Mouse (Mus musculus) embryonic facial prominence, embryonic 11.5 days (tissue): Measurements from ENCODE around the gene Atp8a1. TPM values are rescaled to one million over a fixed set of nuclear protein-coding genes. Genes with fewer than 3 reads are reported as not detected.
"Not testable (repeated sequence)": the region's sequence is repeated elsewhere in the genome, so short reads cannot be mapped to it uniquely, and the experiment has no call there.

Experiments
- ATAC-seq: fragments of 200-750 bp; cut with Nextera tagmentation; replicated peaks from 2 replicates; pipeline ENCODE4 v1.8.0; 2017; ENCODE audit warnings: low read depth; ENCODE audit not compliant: insufficient number of reproducible peaks, low FRiP score, low TSS enrichment
- DNase-seq: peaks from one replicate; pipeline ENCODE4 v3.0.0-alpha.2; 2015; ENCODE audit warnings: low spot score
- H3K27ac ChIP-seq: fragments of 300-500 bp; sonication (generic); replicated peaks from 2 replicates; pipeline ENCODE4 v1.5.1; 2014; ENCODE audit warnings: mild to moderate bottlenecking, low read depth, low read length, control low read depth
- H3K27me3 ChIP-seq: fragments of 300-500 bp; sonication (generic); 2 replicates; pipeline ENCODE4 v1.6.1; 2014; ENCODE audit warnings: mild to moderate bottlenecking, low read length, moderate library complexity, mixed read lengths; ENCODE audit not compliant: control insufficient read depth, insufficient read depth
- H3K36me3 ChIP-seq: fragments of 300-500 bp; sonication (generic); replicated peaks from 2 replicates; pipeline ENCODE4 v1.6.1; 2014; ENCODE audit warnings: low read depth, mild to moderate bottlenecking, low read length, moderate library complexity, mixed read lengths; ENCODE audit not compliant: control insufficient read depth, insufficient read depth
- H3K4me1 ChIP-seq: fragments of 300-500 bp; sonication (generic); 2 replicates; pipeline ENCODE4 v1.6.1; 2014; ENCODE audit warnings: low read length, mixed read lengths; ENCODE audit not compliant: control insufficient read depth, insufficient read depth
- H3K4me2 ChIP-seq: fragments of 300-500 bp; sonication (generic); 2 replicates; pipeline ENCODE4 v1.6.1; 2014; ENCODE audit warnings: low read depth, mild to moderate bottlenecking, control low read depth, low read length, moderate library complexity
- H3K4me3 ChIP-seq: fragments of 300-500 bp; sonication (generic); 2 replicates; pipeline ENCODE4 v1.5.1; 2014; ENCODE audit warnings: low read depth, low read length, control low read depth
- H3K9ac ChIP-seq: fragments of 300-500 bp; sonication (generic); replicated peaks from 2 replicates; pipeline ENCODE4 v1.6.1; 2014; ENCODE audit warnings: mild to moderate bottlenecking, control low read depth, low read length
- H3K9me3 ChIP-seq: fragments of 300-500 bp; sonication (generic); replicated peaks from 2 replicates; pipeline ENCODE4 v1.6.1; 2016; ENCODE audit warnings: mild to moderate bottlenecking, low read length, inconsistent platforms, mixed read lengths; ENCODE audit not compliant: control insufficient read depth
- WGBS: fragments of 180-500 bp; shearing (Covaris S2); extraction: QIAGEN DNeasy Blood & Tissue Kit; methylation state at CpG from one replicate; pipeline ENCODE4 v1.1.7; 2014; 5-methylcytosine and 5-hydroxymethylcytosine counted together
- polyA plus RNA-seq: library from polyadenylated mRNA; unstranded; fragments of >200 nt; fragmentation: Nextera tagmentation; extraction: Ambion mirVana; gene quantifications from 2 replicates; pipeline ENCODE4 v1.2.1, GENCODE M21; 2014

Atp8a1 gene
- polyA plus RNA-seq, 1 experiment from 2014 or later: 14.9 TPM

- H3K9ac ChIP-seq: no peak overlapping the region
- DNase-seq (no peak), ATAC-seq (no peak)
- WGBS: 74% methylated on average over 5 of the region's 5 CpGs
- no peak overlapping the region for H3K4me2 ChIP-seq
- no peak overlapping the region for H3K27ac ChIP-seq
- H3K9me3 ChIP-seq: no peaks in the 10 kb centered on the region
- H3K4me1 ChIP-seq: no peaks in the 10 kb centered on the region
- no peak overlapping the region for H3K4me3 ChIP-seq
- H3K27me3 ChIP-seq: no peaks in the 10 kb centered on the region
- H3K36me3 ChIP-seq: no peaks in the 10 kb centered on the region
These were observed 23.5 kb downstream of the Atp8a1 start for GRCm38 (mm10) chr5:67823771-67824170.

- WGBS: 73% methylated on average over 6 of the region's 6 CpGs
- no peak overlapping the region for H3K9ac ChIP-seq
- H3K27ac ChIP-seq: no peak overlapping the region
- no peaks in the 10 kb centered on the region for H3K36me3 ChIP-seq
- no peak overlapping the region for H3K4me2 ChIP-seq
- DNase-seq (no peak), ATAC-seq (no peak)
- no peaks in the 10 kb centered on the region for H3K27me3 ChIP-seq
- no peaks in the 10 kb centered on the region for H3K9me3 ChIP-seq
- H3K4me1 ChIP-seq: no peaks in the 10 kb centered on the region
- no peak overlapping the region for H3K4me3 ChIP-seq
These were observed 24.6 kb downstream of the Atp8a1 start for GRCm38 (mm10) chr5:67822619-67823018.

- no peak overlapping the region for H3K4me3 ChIP-seq
- no peaks in the 10 kb centered on the region for H3K27me3 ChIP-seq
- H3K9ac ChIP-seq: no peak overlapping the region
- 85% methylated on average over 8 of the region's 8 CpGs for WGBS
- no peak for DNase-seq
- H3K36me3 ChIP-seq: no peaks in the 10 kb centered on the region
- H3K4me2 ChIP-seq: no peak overlapping the region
- no peak for ATAC-seq
- no peaks in the 10 kb centered on the region for H3K9me3 ChIP-seq
- H3K4me1 ChIP-seq: no peaks in the 10 kb centered on the region
- H3K27ac ChIP-seq: no peak overlapping the region
These were observed 25.2 kb downstream of the Atp8a1 start for GRCm38 (mm10) chr5:67821987-67822401.

- Histone ChIP-seq H3K4me2 (no peak overlapping the region), H3K36me3 (no peaks in the 10 kb centered on the region), H3K27ac (no peak overlapping the region), H3K4me1 (no peaks in the 10 kb centered on the region), H3K27me3 (no peaks in the 10 kb centered on the region), H3K9me3 (no peaks in the 10 kb centered on the region), H3K4me3 (no peak overlapping the region), H3K9ac (no peak overlapping the region)
- 91% methylated on average over 2 of the region's 2 CpGs for WGBS
- ATAC-seq (no peak), DNase-seq (no peak)
These were observed 26.0 kb downstream of the Atp8a1 start for GRCm38 (mm10) chr5:67821185-67821584.

- Histone ChIP-seq H3K4me3 (no peak overlapping the region), H3K27me3 (no peaks in the 10 kb centered on the region), H3K27ac (no peak overlapping the region), H3K9me3 (no peaks in the 10 kb centered on the region), H3K36me3 (no peaks in the 10 kb centered on the region), H3K4me1 (no peaks in the 10 kb centered on the region), H3K9ac (no peak overlapping the region), H3K4me2 (no peak overlapping the region)
- DNase-seq: no peak
- ATAC-seq: no peak
- 82% methylated on average over 5 of the region's 5 CpGs for WGBS
These were observed 27.8 kb downstream of the Atp8a1 start for GRCm38 (mm10) chr5:67819451-67819850.

GRCm38 (mm10) chr5:67815572-67816325 is 31.5 kb downstream of the Atp8a1 start:
- Histone ChIP-seq H3K9me3 (no peaks in the 10 kb centered on the region), H3K9ac (no peak overlapping the region), H3K4me1 (no peaks in the 10 kb centered on the region), H3K27me3 (no peaks in the 10 kb centered on the region), H3K36me3 (no peaks in the 10 kb centered on the region), H3K4me3 (no peak overlapping the region), H3K4me2 (no peak overlapping the region), H3K27ac (no peak overlapping the region)
- ATAC-seq: no peak
- WGBS: 60% methylated on average over 16 of the region's 16 CpGs
- DNase-seq: no peak

GRCm38 (mm10) chr5:67815060-67815459 is 32.2 kb downstream of the Atp8a1 start:
- ATAC-seq, H3K9me3 ChIP-seq, DNase-seq, H3K4me2 ChIP-seq, H3K4me3 ChIP-seq, H3K27me3 ChIP-seq, H3K4me1 ChIP-seq, H3K27ac ChIP-seq, H3K36me3 ChIP-seq, H3K9ac ChIP-seq: not testable (repeated sequence)
- 62% methylated on average over 4 of the region's 8 CpGs for WGBS

GRCm38 (mm10) chr5:67814437-67814965 is 32.7 kb downstream of the Atp8a1 start:
- ATAC-seq (no peak), DNase-seq (no peak)
- Histone ChIP-seq H3K9me3 (no peaks in the 10 kb centered on the region), H3K4me3 (no peak overlapping the region), H3K27ac (no peak overlapping the region), H3K27me3 (no peaks in the 10 kb centered on the region), H3K4me1 (no peaks in the 10 kb centered on the region), H3K36me3 (no peaks in the 10 kb centered on the region), H3K9ac (no peak overlapping the region), H3K4me2 (no peak overlapping the region)
- 82% methylated on average over 7 of the region's 7 CpGs for WGBS
